Mouse (Mus musculus) ovary, postnatal 14 days (tissue): ENCODE measurements around the gene AI413582.
A peak's percentile ranks its signal among the peaks of the same experiment; 100 is the strongest.

Experiments
- DNase-seq: peaks from one replicate; pipeline ENCODE4 v3.0.0; 2022; ENCODE audit warnings: low spot score

AI413582 gene

GRCm38 (mm10) chr17:27565163-27565941, at the start of gene AI413582:
TSS of gene AI413582 (minus strand) at chr17:27565756.
- DNase-seq: peak; percentile 98

- no peak for DNase-seq
Observed at GRCm38 (mm10) chr17:27613016-27613415, 47.5 kb upstream of the AI413582 start.

- no peak for DNase-seq
Observed at GRCm38 (mm10) chr17:27611994-27612393, 46.4 kb upstream of the AI413582 start.

- no peak for DNase-seq
Observed at GRCm38 (mm10) chr17:27611519-27611884, 45.9 kb upstream of the AI413582 start.

GRCm38 (mm10) chr17:27610679-27611518, 45.3 kb upstream of the AI413582 start:
- no peak for DNase-seq

- DNase-seq: no peak
Observed at GRCm38 (mm10) chr17:27609576-27609975, 44.0 kb upstream of the AI413582 start.

GRCm38 (mm10) chr17:27603522-27604234, 38.1 kb upstream of the AI413582 start:
- no peak for DNase-seq

GRCm38 (mm10) chr17:27603036-27603435, 37.5 kb upstream of the AI413582 start:
- no peak for DNase-seq

- no peak for DNase-seq
Observed at GRCm38 (mm10) chr17:27600869-27601268, 35.3 kb upstream of the AI413582 start.

GRCm38 (mm10) chr17:27600286-27600685, 34.7 kb upstream of the AI413582 start:
- DNase-seq: no peak

- DNase-seq: no peak
Observed at GRCm38 (mm10) chr17:27596376-27597190, 31.0 kb upstream of the AI413582 start.

GRCm38 (mm10) chr17:27595659-27596375, 30.3 kb upstream of the AI413582 start:
- DNase-seq: no peak

GRCm38 (mm10) chr17:27592565-27592910, 27.0 kb upstream of the AI413582 start:
- no peak for DNase-seq

- DNase-seq: no peak
Observed at GRCm38 (mm10) chr17:27591826-27592564, 26.4 kb upstream of the AI413582 start.

GRCm38 (mm10) chr17:27588231-27588630, 22.7 kb upstream of the AI413582 start:
- DNase-seq: no peak

GRCm38 (mm10) chr17:27587252-27587651, 21.7 kb upstream of the AI413582 start:
- no peak for DNase-seq

GRCm38 (mm10) chr17:27586661-27587060, 21.1 kb upstream of the AI413582 start:
- DNase-seq: no peak

GRCm38 (mm10) chr17:27583185-27583894, 17.8 kb upstream of the AI413582 start:
- DNase-seq: no peak

- DNase-seq: no peak
Observed at GRCm38 (mm10) chr17:27580392-27581068, 15.0 kb upstream of the AI413582 start.
